Mouse (Mus musculus) forebrain, postnatal 0 days (tissue): ENCODE data around the gene Syt9. TPM values are rescaled to one million over a fixed set of nuclear protein-coding genes. Genes with fewer than 3 reads are reported as not detected.
"Not testable (repeated sequence)": the region's sequence is repeated elsewhere in the genome, so short reads cannot be mapped to it uniquely, and the experiment has no call there.

ENCODE experiments used
- ATAC-seq: fragments of 200-750 bp; cut with Nextera tagmentation; 2 replicates; pipeline ENCODE4 v1.8.0; 2017; ENCODE audit warnings: mild to moderate bottlenecking, moderate library complexity
- DNase-seq: peaks from one replicate; pipeline ENCODE4 v3.0.0-alpha.2; 2015
- H3K27ac ChIP-seq: fragments of 300-500 bp; sonication (generic); 2 replicates; pipeline ENCODE4 v1.5.1; 2014; ENCODE audit warnings: low read depth, mild to moderate bottlenecking, antibody characterized with exemption, low read length, moderate library complexity, mixed read lengths
- H3K27me3 ChIP-seq: fragments of 300-500 bp; sonication (generic); 2 replicates; pipeline ENCODE4 v1.6.1; 2014; ENCODE audit warnings: mild to moderate bottlenecking, low read length, mixed read lengths; ENCODE audit not compliant: insufficient read depth
- H3K36me3 ChIP-seq: fragments of 300-500 bp; sonication (generic); 2 replicates; pipeline ENCODE4 v1.6.1; 2014; ENCODE audit warnings: mild to moderate bottlenecking, moderate library complexity; ENCODE audit not compliant: insufficient read depth
- H3K4me1 ChIP-seq: fragments of 300-500 bp; sonication (generic); 2 replicates; pipeline ENCODE4 v1.6.1; 2014; ENCODE audit warnings: antibody characterized with exemption; ENCODE audit not compliant: insufficient read depth
- H3K4me2 ChIP-seq: fragments of 300-500 bp; sonication (generic); 2 replicates; pipeline ENCODE4 v1.6.1; 2014; ENCODE audit warnings: low read depth, mild to moderate bottlenecking, moderate library complexity
- H3K4me3 ChIP-seq: fragments of 300-500 bp; sonication (generic); 2 replicates; pipeline ENCODE4 v1.5.1; 2014; ENCODE audit warnings: low read depth, low read length, mixed read lengths
- H3K9ac ChIP-seq: fragments of 300-500 bp; sonication (generic); 2 replicates; pipeline ENCODE4 v1.6.1; 2014; ENCODE audit warnings: mild to moderate bottlenecking
- H3K9me3 ChIP-seq: fragments of 300-500 bp; sonication (generic); 2 replicates; pipeline ENCODE4 v1.6.1; 2016; ENCODE audit warnings: low read length
- CTCF ChIP-seq: sonication (generic); IDR thresholded peaks from 2 replicates; pipeline ENCODE4 v1.5.1; 2016; ENCODE audit warnings: antibody characterized with exemption, control low read depth, low read depth
- WGBS: fragments of 180-500 bp; shearing (Covaris S2); extraction: QIAGEN DNeasy Blood & Tissue Kit; methylation state at CpG from one replicate; pipeline ENCODE4 v1.1.7; 2014; 5-methylcytosine and 5-hydroxymethylcytosine counted together
- polyA plus RNA-seq: library from polyadenylated mRNA; unstranded; fragments of >200 nt; fragmentation: Nextera tagmentation; extraction: Ambion mirVana; gene quantifications from 2 replicates; pipeline ENCODE4 v1.2.1, GENCODE M21; 2015
- total RNA-seq: library from RNA; depleted of rRNA; stranded (reverse); fragments of >200 nt; gene quantifications from 2 replicates; pipeline ENCODE4 v1.2.3, GENCODE M21; 2014

The Syt9 gene
- total and polyA plus RNA-seq, 2 experiments from 2014 or later = 13.7 to 23.9 TPM

- Histone ChIP-seq H3K4me2 (no peak overlapping the region), H3K4me1 (no peaks in the 10 kb centered on the region), H3K27ac (no peak overlapping the region), H3K27me3 (no peaks in the 10 kb centered on the region), H3K9me3 (no peaks in the 10 kb centered on the region), H3K36me3 (no peaks in the 10 kb centered on the region), H3K4me3 (no peak overlapping the region), H3K9ac (no peak overlapping the region)
- TF ChIP-seq CTCF = no peak
- no peak for ATAC-seq
- WGBS = 87% methylated on average over 4 of the region's 4 CpGs
- no peak for DNase-seq
Measured at GRCm38 (mm10) chr7:107461167-107461566, 90.6 kb downstream of the Syt9 start.

GRCm38 (mm10) chr7:107461699-107462440 lies 91.3 kb downstream of the Syt9 start:
- Histone ChIP-seq H3K4me3 (no peak overlapping the region), H3K27ac (no peak overlapping the region), H3K4me1 (no peaks in the 10 kb centered on the region), H3K9ac (no peak overlapping the region), H3K36me3 (no peaks in the 10 kb centered on the region), H3K4me2 (no peak overlapping the region), H3K27me3 (no peaks in the 10 kb centered on the region), H3K9me3 (no peaks in the 10 kb centered on the region)
- no peak for TF ChIP-seq CTCF
- no peak for DNase-seq
- WGBS = 62% methylated on average over 1 of the region's 1 CpGs
- ATAC-seq = no peak

- Histone ChIP-seq H3K9ac (no peak overlapping the region), H3K9me3 (no peaks in the 10 kb centered on the region), H3K4me1 (no peaks in the 10 kb centered on the region), H3K4me2 (no peak overlapping the region), H3K36me3 (no peaks in the 10 kb centered on the region), H3K27me3 (no peaks in the 10 kb centered on the region), H3K4me3 (no peak overlapping the region), H3K27ac (no peak overlapping the region)
- DNase-seq = no peak
- no peak for TF ChIP-seq CTCF
- ATAC-seq = no peak
- WGBS = 65% methylated on average over 3 of the region's 3 CpGs
Measured at GRCm38 (mm10) chr7:107462962-107463361, 92.4 kb downstream of the Syt9 start.

- no peak overlapping the region for H3K9ac ChIP-seq
- no peaks in the 10 kb centered on the region for H3K27me3 ChIP-seq
- H3K4me2 ChIP-seq = no peak overlapping the region
- H3K36me3 ChIP-seq = no peaks in the 10 kb centered on the region
- H3K4me3 ChIP-seq = no peak overlapping the region
- H3K27ac ChIP-seq = no peak overlapping the region
- WGBS = 76% methylated on average over 3 of the region's 3 CpGs
- no peaks in the 10 kb centered on the region for H3K4me1 ChIP-seq
- TF ChIP-seq CTCF = no peak
- ATAC-seq = no peak
- H3K9me3 ChIP-seq = no peaks in the 10 kb centered on the region
- no peak for DNase-seq
Measured at GRCm38 (mm10) chr7:107465081-107465480, 94.6 kb downstream of the Syt9 start.

GRCm38 (mm10) chr7:107478979-107479965 lies 108.7 kb downstream of the Syt9 start:
- no peaks in the 10 kb centered on the region for H3K36me3 ChIP-seq
- H3K27me3 ChIP-seq = no peaks in the 10 kb centered on the region
- no peaks in the 10 kb centered on the region for H3K9me3 ChIP-seq
- no peak overlapping the region for H3K9ac ChIP-seq
- DNase-seq (no peak), ATAC-seq (no peak)
- H3K4me3 ChIP-seq = no peak overlapping the region
- no peak for TF ChIP-seq CTCF
- no peak overlapping the region for H3K4me2 ChIP-seq
- no peaks in the 10 kb centered on the region for H3K4me1 ChIP-seq
- 54% methylated on average over 7 of the region's 7 CpGs for WGBS
- no peak overlapping the region for H3K27ac ChIP-seq

- H3K9me3 ChIP-seq, H3K9ac ChIP-seq, DNase-seq, ATAC-seq, H3K4me1 ChIP-seq, H3K4me3 ChIP-seq, H3K27me3 ChIP-seq, H3K27ac ChIP-seq, H3K36me3 ChIP-seq, H3K4me2 ChIP-seq: not testable (repeated sequence)
- 68% methylated on average over 2 of the region's 2 CpGs for WGBS
Measured at GRCm38 (mm10) chr7:107485709-107486108, 115.2 kb downstream of the Syt9 start.

- DNase-seq (no peak), ATAC-seq (no peak)
- Histone ChIP-seq H3K4me2 (no peak overlapping the region), H3K36me3 (no peaks in the 10 kb centered on the region), H3K4me1 (no peaks in the 10 kb centered on the region), H3K27me3 (no peaks in the 10 kb centered on the region), H3K4me3 (no peak overlapping the region), H3K27ac (no peak overlapping the region), H3K9ac (no peak overlapping the region), H3K9me3 (no peaks in the 10 kb centered on the region)
- TF ChIP-seq CTCF = no peak
Measured at GRCm38 (mm10) chr7:107495428-107495827, 124.9 kb downstream of the Syt9 start.
